Mouse (Mus musculus): ENCODE data around the gene Cnih1. TPM values are rescaled to one million over a fixed set of nuclear protein-coding genes. Genes with fewer than 3 reads are reported as not detected.

Cnih1 gene
- polyA plus RNA-seq, 2 experiments, result 104 to 202 TPM

GRCm38 (mm10) chr14:46816916-46817622 lies 28.9 kb upstream of the Cnih1 start:
- ATAC-seq (ENCODE audit: low FRiP score, low read depth), result no peak
- no peak for TF ChIP-seq POLR2A (IDR thresholded peaks at IDR 0.05; ENCODE audit: borderline replicate concordance, extremely low read depth, insufficient read depth, insufficient read length)
- no peak for DNase-seq (ENCODE audit: low spot score)
- no peak overlapping the region for H3K27ac ChIP-seq (replicated peaks; ENCODE audit: low read depth, low read length)
- peaks cover 46% of the 10 kb centered on the region for H3K36me3 ChIP-seq (ENCODE audit: control insufficient read depth, insufficient read depth, low read length)
- peaks cover 11% of the 10 kb centered on the region for H3K4me1 ChIP-seq (ENCODE audit: control insufficient read depth, insufficient read depth, low read length)
- H3K9ac ChIP-seq (ENCODE audit: low read depth, low read length, severe bottlenecking), result no peak overlapping the region
- H3K4me2 ChIP-seq (replicated peaks; ENCODE audit: low read depth, low read length, severe bottlenecking), result no peak overlapping the region
- WGBS, result 96% methylated on average over 8 of the region's 8 CpGs
- H3K9me3 ChIP-seq (ENCODE audit: control insufficient read depth, low read length), result no peaks in the 10 kb centered on the region
- no peaks in the 10 kb centered on the region for H3K27me3 ChIP-seq (ENCODE audit: control insufficient read depth, insufficient read depth, low read length)
- H3K4me3 ChIP-seq (replicated peaks; ENCODE audit: low read length), result no peak overlapping the region

GRCm38 (mm10) chr14:46815640-46816039 lies 27.4 kb upstream of the Cnih1 start:
- Histone ChIP-seq H3K4me2 (replicated peaks; ENCODE audit: low read depth, low read length, severe bottlenecking) (no peak overlapping the region), H3K4me3 (replicated peaks; ENCODE audit: low read length) (no peak overlapping the region), H3K36me3 (ENCODE audit: control insufficient read depth, insufficient read depth, low read length) (peaks cover 59% of the 10 kb centered on the region), H3K27me3 (ENCODE audit: control insufficient read depth, insufficient read depth, low read length) (no peaks in the 10 kb centered on the region), H3K4me1 (ENCODE audit: control insufficient read depth, insufficient read depth, low read length) (peaks cover 4% of the 10 kb centered on the region; the same call in 1 of the 2 replicates), H3K9ac (ENCODE audit: low read depth, low read length, severe bottlenecking) (no peak overlapping the region), H3K9me3 (ENCODE audit: control insufficient read depth, low read length) (no peaks in the 10 kb centered on the region), H3K27ac (replicated peaks; ENCODE audit: low read depth, low read length) (no peak overlapping the region)
- DNase-seq (ENCODE audit: low spot score) (no peak), ATAC-seq (ENCODE audit: low FRiP score, low read depth) (no peak)
- TF ChIP-seq POLR2A (IDR thresholded peaks at IDR 0.05; ENCODE audit: borderline replicate concordance, extremely low read depth, insufficient read depth, insufficient read length), result no peak
- WGBS, result 79% methylated on average over 6 of the region's 6 CpGs

- no peak for TF ChIP-seq POLR2A (IDR thresholded peaks at IDR 0.05; ENCODE audit: borderline replicate concordance, extremely low read depth, insufficient read depth, insufficient read length)
- Histone ChIP-seq H3K27ac (replicated peaks; ENCODE audit: low read depth, low read length) (no peak overlapping the region), H3K4me3 (replicated peaks; ENCODE audit: low read length) (no peak overlapping the region), H3K36me3 (ENCODE audit: control insufficient read depth, insufficient read depth, low read length) (peaks cover 40% of the 10 kb centered on the region), H3K4me1 (ENCODE audit: control insufficient read depth, insufficient read depth, low read length) (no peaks in the 10 kb centered on the region), H3K9ac (ENCODE audit: low read depth, low read length, severe bottlenecking) (no peak overlapping the region), H3K9me3 (ENCODE audit: control insufficient read depth, low read length) (no peaks in the 10 kb centered on the region), H3K27me3 (ENCODE audit: control insufficient read depth, insufficient read depth, low read length) (no peaks in the 10 kb centered on the region), H3K4me2 (replicated peaks; ENCODE audit: low read depth, low read length, severe bottlenecking) (no peak overlapping the region)
- WGBS, result 82% methylated on average over 3 of the region's 3 CpGs
- ATAC-seq (ENCODE audit: low FRiP score, low read depth) (no peak), DNase-seq (ENCODE audit: low spot score) (no peak)
These were observed 19.7 kb upstream of the Cnih1 start for GRCm38 (mm10) chr14:46807927-46808326.

GRCm38 (mm10) chr14:46806186-46806585 lies 18.0 kb upstream of the Cnih1 start:
- Histone ChIP-seq H3K9me3 (ENCODE audit: control insufficient read depth, low read length) (no peaks in the 10 kb centered on the region), H3K27ac (replicated peaks; ENCODE audit: low read depth, low read length) (no peak overlapping the region), H3K27me3 (ENCODE audit: control insufficient read depth, insufficient read depth, low read length) (no peaks in the 10 kb centered on the region), H3K4me3 (replicated peaks; ENCODE audit: low read length) (no peak overlapping the region), H3K4me2 (replicated peaks; ENCODE audit: low read depth, low read length, severe bottlenecking) (no peak overlapping the region), H3K36me3 (ENCODE audit: control insufficient read depth, insufficient read depth, low read length) (peaks cover 24% of the 10 kb centered on the region), H3K9ac (ENCODE audit: low read depth, low read length, severe bottlenecking) (no peak overlapping the region), H3K4me1 (ENCODE audit: control insufficient read depth, insufficient read depth, low read length) (no peaks in the 10 kb centered on the region)
- no peak for ATAC-seq (ENCODE audit: low FRiP score, low read depth)
- no peak for DNase-seq (ENCODE audit: low spot score)
- no peak for TF ChIP-seq POLR2A (IDR thresholded peaks at IDR 0.05; ENCODE audit: borderline replicate concordance, extremely low read depth, insufficient read depth, insufficient read length)
- 81% methylated on average over 5 of the region's 5 CpGs for WGBS

GRCm38 (mm10) chr14:46803791-46804190 lies 15.6 kb upstream of the Cnih1 start:
- H3K9ac ChIP-seq (ENCODE audit: low read depth, low read length, severe bottlenecking), result no peak overlapping the region
- DNase-seq (ENCODE audit: low spot score) (no peak), ATAC-seq (ENCODE audit: low FRiP score, low read depth) (no peak)
- H3K9me3 ChIP-seq (ENCODE audit: control insufficient read depth, low read length), result no peaks in the 10 kb centered on the region
- H3K27me3 ChIP-seq (ENCODE audit: control insufficient read depth, insufficient read depth, low read length), result no peaks in the 10 kb centered on the region
- H3K4me2 ChIP-seq (replicated peaks; ENCODE audit: low read depth, low read length, severe bottlenecking), result no peak overlapping the region
- H3K4me3 ChIP-seq (replicated peaks; ENCODE audit: low read length), result no peak overlapping the region
- peaks cover 9% of the 10 kb centered on the region for H3K36me3 ChIP-seq (ENCODE audit: control insufficient read depth, insufficient read depth, low read length)
- no peaks in the 10 kb centered on the region for H3K4me1 ChIP-seq (ENCODE audit: control insufficient read depth, insufficient read depth, low read length)
- TF ChIP-seq POLR2A (IDR thresholded peaks at IDR 0.05; ENCODE audit: borderline replicate concordance, extremely low read depth, insufficient read depth, insufficient read length), result no peak
- 96% methylated on average over 1 of the region's 1 CpGs for WGBS
- no peak overlapping the region for H3K27ac ChIP-seq (replicated peaks; ENCODE audit: low read depth, low read length)

Measured in limb, embryonic 14.5 days (tissue).